Mouse (Mus musculus) ES-E14 (cell line): Measurements from ENCODE around the gene Urad. TPM values are rescaled to one million over a fixed set of nuclear protein-coding genes. Genes with fewer than 3 reads are reported as not detected.

Experiments used
- DNase-seq: peaks from one replicate; pipeline ENCODE4 v3.0.0-alpha.2; 2013; ENCODE audit warnings: low read depth, low spot score
- H3K27ac ChIP-seq: 2 replicates; pipeline ENCODE4 v1.5.1; 2012; ENCODE audit warnings: low read depth, mild to moderate bottlenecking, low read length, moderate library complexity, mixed read lengths; ENCODE audit not compliant: poor library complexity, insufficient read depth, severe bottlenecking
- H3K36me3 ChIP-seq: 2 replicates; pipeline ENCODE4 v1.6.1; 2012; ENCODE audit warnings: mild to moderate bottlenecking, low read length, moderate library complexity, mixed read lengths; ENCODE audit not compliant: control insufficient read depth, poor library complexity, insufficient read depth, severe bottlenecking
- H3K4me1 ChIP-seq, 2 experiments: fragments of 150-350 bp in 1 of 2; sonication (generic) in 1 of 2; 2 replicates each; pipeline ENCODE4 v1.6.1; 2012; ENCODE audit warnings: low read length in 2 of 2, mild to moderate bottlenecking in 1 of 2, mixed read lengths in 1 of 2; ENCODE audit not compliant: control insufficient read depth in 2 of 2, insufficient read depth in 2 of 2, poor library complexity in 1 of 2
- H3K4me3 ChIP-seq, 2 experiments: fragments of 150-350 bp in 1 of 2; sonication (generic) in 1 of 2; 2 replicates each; pipeline ENCODE4 v1.5.1; 2012; ENCODE audit warnings: low read length in 2 of 2, low read depth in 1 of 2, mild to moderate bottlenecking in 1 of 2, mixed read lengths in 1 of 2; ENCODE audit not compliant: insufficient read depth in 1 of 2, poor library complexity in 1 of 2, severe bottlenecking in 1 of 2
- H3K9ac ChIP-seq: 2 replicates; pipeline ENCODE4 v1.6.1; 2012; ENCODE audit warnings: low read depth, mild to moderate bottlenecking, low read length, mixed read lengths; ENCODE audit not compliant: poor library complexity, insufficient read depth, severe bottlenecking
- H3K9me3 ChIP-seq: fragments of 150-350 bp; sonication (generic); 2 replicates; pipeline ENCODE4 v1.6.1; 2012; ENCODE audit warnings: low read depth, mild to moderate bottlenecking, low read length; ENCODE audit not compliant: control insufficient read depth, insufficient read depth
- CHD2 ChIP-seq: IDR thresholded peaks from 2 replicates; pipeline ENCODE4 v1.6.1; 2014; ENCODE audit warnings: mild to moderate bottlenecking, low read depth, low read length, inconsistent platforms
- HCFC1 ChIP-seq: IDR thresholded peaks from 2 replicates; pipeline ENCODE4 v1.6.1; 2012; ENCODE audit warnings: low read length, inconsistent platforms, borderline replicate concordance; ENCODE audit not compliant: insufficient read depth
- MAFK ChIP-seq: IDR thresholded peaks from 2 replicates; pipeline ENCODE4 v1.6.1; 2014; ENCODE audit warnings: mild to moderate bottlenecking, low read depth, low read length, inconsistent platforms; ENCODE audit not compliant: insufficient read depth
- ZC3H11A ChIP-seq: IDR thresholded peaks from 2 replicates; pipeline ENCODE4 v1.6.1; 2012; ENCODE audit warnings: low read depth, mild to moderate bottlenecking, inconsistent platforms, low read length, borderline replicate concordance
- ZNF384 ChIP-seq: IDR thresholded peaks from 2 replicates; pipeline ENCODE4 v1.6.1; 2012; ENCODE audit warnings: low read depth, low read length, inconsistent platforms
- in situ Hi-C, 2 experiments: fragments of 600-800 bp; cut with MboI; formaldehyde crosslinking; loops; one replicate each; pipeline ENCODE4 v1.15.1; 2025; ENCODE audit warnings: low sequenced_read_pairs in 2 of 2, inconsistent platforms in 1 of 2; ENCODE audit not compliant: unreplicated experiment in 2 of 2
- total RNA-seq: library from RNA; depleted of rRNA; stranded (reverse); fragments of 300-350 nt; gene quantifications from 2 replicates; pipeline ENCODE4 v1.2.3, GENCODE M21; 2012

The Urad gene
- total RNA-seq, 1 experiment, result not detected

GRCm38 (mm10) chr5:147319653-147320052 is 2.6 kb downstream of the Urad start:
- H3K9me3 ChIP-seq, result no peaks in the 10 kb centered on the region
- DNase-seq, result peak; percentile 52
- H3K9ac ChIP-seq, result no peak overlapping the region
- peaks cover 0 to 4% of the 10 kb centered on the region in 2 experiments; a peak in 1 of 4 replicates for H3K4me1 ChIP-seq
- H3K4me3 ChIP-seq, result no peak overlapping the region
- no peak overlapping the region for H3K27ac ChIP-seq
- in situ Hi-C loops, result loop anchor here (5.0 to 10.0 kb wide), 5 partner anchors 42 to 615 kb away; no protein-coding TSS in a partner anchor
- TF ChIP-seq ZNF384 (no peak), ZC3H11A (peak; percentile 78), CHD2 (no peak), MAFK (no peak), HCFC1 (no peak)
- no peaks in the 10 kb centered on the region for H3K36me3 ChIP-seq

GRCm38 (mm10) chr5:147317991-147318390 is 4.2 kb downstream of the Urad start:
- H3K27ac ChIP-seq, result no peak overlapping the region
- no peaks in the 10 kb centered on the region for H3K9me3 ChIP-seq
- in situ Hi-C loops, result loop anchor here (5.0 to 10.0 kb wide), 4 partner anchors 41 to 406 kb away; no protein-coding TSS in a partner anchor
- no peak overlapping the region for H3K9ac ChIP-seq
- TF ChIP-seq CHD2, result no peak
- no peak for DNase-seq
- no peaks in the 10 kb centered on the region for H3K36me3 ChIP-seq
- H3K4me1 ChIP-seq, result peaks cover 0 to 4% of the 10 kb centered on the region in 2 experiments; a peak in 1 of 4 replicates
- no peak overlapping the region for H3K4me3 ChIP-seq

- Histone ChIP-seq H3K4me3 (no peak overlapping the region), H3K27ac (no peak overlapping the region), H3K9ac (no peak overlapping the region), H3K4me1 (peaks cover 0 to 4% of the 10 kb centered on the region in 2 experiments; a peak in 1 of 4 replicates), H3K36me3 (no peaks in the 10 kb centered on the region), H3K9me3 (no peaks in the 10 kb centered on the region)
- in situ Hi-C loops, result loop anchor here (5.0 to 10.0 kb wide), 4 partner anchors 40 to 405 kb away; no protein-coding TSS in a partner anchor
- TF ChIP-seq HCFC1 (no peak), CHD2 (no peak), MAFK (no peak), ZNF384 (no peak), ZC3H11A (no peak)
- no peak for DNase-seq
Observed at GRCm38 (mm10) chr5:147317321-147317720, 4.9 kb downstream of the Urad start.

GRCm38 (mm10) chr5:147315432-147316075 is 6.7 kb downstream of the Urad start:
- no peak for DNase-seq
- Histone ChIP-seq H3K9me3 (no peaks in the 10 kb centered on the region), H3K27ac (no peak overlapping the region), H3K4me3 (peak overlapping the region; percentile 23 to 38; a peak in 2 of 4 replicates), H3K4me1 (peaks cover 0 to 4% of the 10 kb centered on the region in 2 experiments; a peak in 1 of 4 replicates), H3K9ac (no peak overlapping the region), H3K36me3 (no peaks in the 10 kb centered on the region)
- TF ChIP-seq HCFC1 (no peak), MAFK (no peak), ZNF384 (no peak), CHD2 (no peak), ZC3H11A (no peak)
- in situ Hi-C loops, result loop anchor here (5.0 to 10.0 kb wide), 4 partner anchors 38 to 403 kb away; no protein-coding TSS in a partner anchor
